Mouse (Mus musculus) heart, embryonic 13.5 days (tissue): Measurements from ENCODE around the gene Mylk3. TPM values are rescaled to one million over a fixed set of nuclear protein-coding genes. Genes with fewer than 3 reads are reported as not detected.

Experiments
- ATAC-seq: fragments of 200-750 bp; cut with Nextera tagmentation; 2 replicates; pipeline ENCODE4 v1.8.0; 2017; ENCODE audit warnings: moderate TSS enrichment; ENCODE audit not compliant: insufficient number of reproducible peaks, low FRiP score, low TSS enrichment; ENCODE audit errors: extremely low read depth
- H3K27ac ChIP-seq: fragments of 300-500 bp; sonication (generic); replicated peaks from 2 replicates; pipeline ENCODE4 v1.5.1; 2015; ENCODE audit warnings: moderate library complexity, mild to moderate bottlenecking, inconsistent platforms
- H3K27me3 ChIP-seq: fragments of 300-500 bp; sonication (generic); replicated peaks from 2 replicates; pipeline ENCODE4 v1.6.1; 2015; ENCODE audit warnings: mild to moderate bottlenecking, inconsistent platforms
- H3K36me3 ChIP-seq: fragments of 300-500 bp; sonication (generic); 2 replicates; pipeline ENCODE4 v1.6.1; 2015; ENCODE audit warnings: mild to moderate bottlenecking, inconsistent platforms
- H3K4me1 ChIP-seq: fragments of 300-500 bp; sonication (generic); 2 replicates; pipeline ENCODE4 v1.6.1; 2015; ENCODE audit warnings: inconsistent platforms
- H3K4me2 ChIP-seq: fragments of 300-500 bp; sonication (generic); 2 replicates; pipeline ENCODE4 v1.6.1; 2015; ENCODE audit warnings: inconsistent platforms, mild to moderate bottlenecking, moderate library complexity
- H3K4me3 ChIP-seq: fragments of 300-500 bp; sonication (generic); 2 replicates; pipeline ENCODE4 v1.5.1; 2015; ENCODE audit warnings: moderate library complexity, mild to moderate bottlenecking, inconsistent platforms
- H3K9ac ChIP-seq: fragments of 300-500 bp; sonication (generic); 2 replicates; pipeline ENCODE4 v1.6.1; 2015; ENCODE audit warnings: inconsistent platforms, mild to moderate bottlenecking, moderate library complexity
- H3K9me3 ChIP-seq: fragments of 300-500 bp; sonication (generic); 2 replicates; pipeline ENCODE4 v1.6.1; 2016; ENCODE audit warnings: inconsistent platforms
- WGBS: fragments of 180-500 bp; shearing (Covaris S2); methylation state at CpG from one replicate; pipeline ENCODE4 v1.1.7; 2015; ENCODE audit warnings: mixed read lengths; 5-methylcytosine and 5-hydroxymethylcytosine counted together
- polyA plus RNA-seq: library from polyadenylated mRNA; unstranded; fragments of >200 nt; fragmentation: Nextera tagmentation; extraction: Ambion mirVana; gene quantifications from 2 replicates; pipeline ENCODE4 v1.2.1, GENCODE M21; 2015

The Mylk3 gene
- polyA plus RNA-seq, 1 experiment from 2014 or later = 197 TPM

DNA sequence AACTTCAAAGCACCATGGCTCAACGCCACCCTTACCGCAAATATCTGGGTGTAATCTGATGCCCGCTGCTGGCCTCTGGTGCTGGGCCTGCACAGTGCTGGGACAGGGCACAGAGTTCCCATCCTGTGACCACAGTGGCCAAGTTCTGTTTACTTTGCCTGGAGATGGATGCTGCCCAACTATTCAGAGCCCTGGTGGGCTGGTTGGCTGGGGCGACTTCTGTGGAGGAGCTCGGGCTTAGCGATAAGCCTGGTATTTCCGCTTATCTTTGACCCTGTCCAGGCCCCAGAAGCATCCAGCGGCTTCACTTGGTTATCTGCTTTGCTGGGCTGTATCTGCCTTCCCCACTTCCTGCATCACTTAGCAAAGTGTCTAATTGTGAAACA is 5.3 kb downstream of the Mylk3 start:
- Histone ChIP-seq H3K4me3 (peak overlapping the region; percentile 48), H3K4me2 (peak overlapping the region; percentile 72), H3K4me1 (peaks cover 86% of the 10 kb centered on the region), H3K9me3 (no peaks in the 10 kb centered on the region), H3K27ac (peak overlapping the region; percentile 99), H3K9ac (peak overlapping the region; percentile 80), H3K27me3 (no peaks in the 10 kb centered on the region), H3K36me3 (no peaks in the 10 kb centered on the region)
- 3% methylated on average over 8 of the region's 8 CpGs for WGBS
- ATAC-seq = peak; percentile 80

DNA sequence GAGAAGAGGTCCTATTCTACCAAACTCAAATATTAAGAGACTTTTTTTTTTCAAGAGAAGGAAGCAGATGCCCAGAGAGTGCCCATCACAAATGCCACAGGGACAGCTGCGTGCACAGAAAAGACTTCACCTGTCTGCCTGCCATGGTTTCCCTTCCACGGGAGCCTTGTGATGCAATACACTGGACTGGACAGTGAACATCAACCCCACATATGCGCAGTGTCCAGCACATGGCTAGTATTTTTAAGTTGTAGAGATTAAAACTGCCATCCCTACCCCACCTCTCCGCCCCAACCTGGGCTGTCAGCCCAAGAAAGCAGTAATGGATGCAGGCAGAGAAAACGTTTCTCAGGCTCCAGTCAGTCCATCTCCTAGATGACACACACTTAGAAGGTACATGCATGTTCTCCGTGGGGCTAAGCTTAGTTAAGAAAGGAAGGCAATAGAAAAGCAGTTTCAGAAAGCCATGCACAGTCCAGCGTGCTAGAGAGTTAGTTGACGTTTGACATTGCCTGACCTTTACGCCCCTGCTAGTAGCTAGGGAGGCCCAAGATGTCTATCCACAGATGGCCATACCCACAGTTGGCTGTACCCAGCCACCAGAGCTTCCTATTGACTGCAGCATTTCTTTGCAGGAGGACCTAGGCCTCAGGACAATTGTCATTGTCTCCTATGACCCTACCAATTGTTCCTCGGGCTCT is 5.9 kb downstream of the Mylk3 start:
- peak overlapping the region; percentile 72 for H3K4me2 ChIP-seq
- peak overlapping the region; percentile 48 for H3K4me3 ChIP-seq
- peak overlapping the region; percentile 80 for H3K9ac ChIP-seq
- no peaks in the 10 kb centered on the region for H3K9me3 ChIP-seq
- no peaks in the 10 kb centered on the region for H3K36me3 ChIP-seq
- ATAC-seq = no peak
- WGBS = 21% methylated on average over 10 of the region's 10 CpGs
- peaks cover 90% of the 10 kb centered on the region for H3K4me1 ChIP-seq
- no peaks in the 10 kb centered on the region for H3K27me3 ChIP-seq
- peak overlapping the region; percentile 99 for H3K27ac ChIP-seq

DNA sequence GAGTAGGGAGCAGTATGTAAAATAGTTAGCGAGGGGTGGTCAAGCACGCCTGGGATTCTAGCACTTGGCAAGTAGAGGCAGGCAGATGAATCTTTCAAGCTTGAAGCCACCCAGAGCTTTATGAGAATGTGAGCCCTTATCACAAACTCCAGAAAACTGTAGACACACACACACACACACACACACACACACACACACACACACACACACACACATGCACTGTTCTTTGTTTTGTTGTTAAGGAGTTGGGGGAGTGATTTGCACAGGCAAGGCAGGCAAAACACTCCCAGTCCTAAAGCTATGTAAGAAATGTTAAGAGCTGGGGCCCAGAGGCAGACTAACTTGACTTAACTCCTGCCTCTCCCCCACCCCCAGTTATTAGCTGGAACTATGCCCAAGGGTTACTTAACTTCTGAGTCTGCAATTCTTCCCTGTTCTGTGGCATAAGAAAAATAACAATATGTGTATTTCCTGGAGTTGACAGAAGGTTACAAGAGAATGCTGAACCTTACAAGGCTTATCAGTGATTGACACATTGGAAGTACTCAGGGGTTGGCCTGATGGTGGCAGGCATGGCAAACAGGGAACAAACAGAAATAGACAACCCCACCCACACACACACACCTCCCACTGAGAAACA is 6.9 kb downstream of the Mylk3 start:
- H3K4me1 ChIP-seq = peaks cover 95% of the 10 kb centered on the region
- no peaks in the 10 kb centered on the region for H3K36me3 ChIP-seq
- H3K9me3 ChIP-seq = no peaks in the 10 kb centered on the region
- WGBS = 11% methylated on average over 2 of the region's 2 CpGs
- ATAC-seq = peak; percentile 37; the same call in 1 of the 2 replicates
- H3K27ac ChIP-seq = peak overlapping the region; percentile 99
- peak overlapping the region; percentile 72 for H3K4me2 ChIP-seq
- no peaks in the 10 kb centered on the region for H3K27me3 ChIP-seq
- peak overlapping the region; percentile 48 for H3K4me3 ChIP-seq
- peak overlapping the region; percentile 80 for H3K9ac ChIP-seq

DNA sequence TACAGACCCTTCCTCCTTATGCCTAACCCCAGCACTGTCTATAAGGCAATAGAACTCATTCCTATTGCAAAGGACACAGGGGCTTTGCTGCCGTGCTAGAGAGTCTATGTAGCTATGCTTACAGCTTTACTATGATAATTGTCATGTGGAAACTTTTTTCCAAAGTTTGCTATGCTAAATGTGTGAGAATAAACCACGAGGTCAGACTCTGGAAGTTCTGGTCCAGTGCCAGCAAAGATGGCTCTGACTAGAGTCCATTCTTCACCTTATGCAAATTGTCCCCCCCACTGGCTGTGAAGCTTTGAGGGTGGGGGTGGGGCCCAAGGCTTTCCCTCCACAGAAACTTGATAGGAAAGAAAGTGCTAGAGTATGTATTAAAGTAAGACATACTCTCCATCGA is 9.6 kb downstream of the Mylk3 start:
- H3K9ac ChIP-seq = no peak overlapping the region
- peaks cover 87% of the 10 kb centered on the region for H3K4me1 ChIP-seq
- no peaks in the 10 kb centered on the region for H3K9me3 ChIP-seq
- WGBS = 40% methylated on average over 3 of the region's 3 CpGs
- H3K27me3 ChIP-seq = no peaks in the 10 kb centered on the region
- H3K4me3 ChIP-seq = no peak overlapping the region
- H3K27ac ChIP-seq = peak overlapping the region; percentile 48; the same call in 1 of the 2 replicates
- H3K36me3 ChIP-seq = no peaks in the 10 kb centered on the region
- no peak for ATAC-seq
- H3K4me2 ChIP-seq = peak overlapping the region; percentile 15

DNA sequence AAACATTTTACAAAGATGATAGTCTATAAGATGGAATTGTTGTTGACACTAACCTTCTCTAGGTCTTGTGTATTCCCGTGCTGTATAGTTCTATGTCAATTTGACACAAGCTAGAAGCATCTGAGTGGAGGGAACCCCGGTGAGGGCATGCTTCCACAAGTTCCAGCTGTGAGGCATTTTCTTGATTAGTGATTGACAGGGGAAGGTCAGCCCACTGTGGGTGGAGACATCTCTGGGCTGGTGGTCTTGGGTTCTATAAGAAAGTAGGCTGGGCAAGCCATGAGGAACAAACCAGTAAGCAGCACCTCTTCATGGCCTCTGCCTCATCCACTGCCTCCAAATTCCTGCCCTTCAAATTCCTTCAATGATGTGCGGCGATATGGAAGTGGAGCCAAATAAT is 11.9 kb downstream of the Mylk3 start:
- WGBS = 31% methylated on average over 4 of the region's 4 CpGs
- Histone ChIP-seq H3K9ac (0 out of 2 replicates have a peak overlapping the region, but pooled peaks have one; percentile 47), H3K36me3 (no peaks in the 10 kb centered on the region), H3K4me1 (peaks cover 65% of the 10 kb centered on the region), H3K4me3 (no peak overlapping the region), H3K9me3 (no peaks in the 10 kb centered on the region), H3K27me3 (no peaks in the 10 kb centered on the region), H3K27ac (peak overlapping the region; percentile 86), H3K4me2 (peak overlapping the region; percentile 40)
- no peak for ATAC-seq

DNA sequence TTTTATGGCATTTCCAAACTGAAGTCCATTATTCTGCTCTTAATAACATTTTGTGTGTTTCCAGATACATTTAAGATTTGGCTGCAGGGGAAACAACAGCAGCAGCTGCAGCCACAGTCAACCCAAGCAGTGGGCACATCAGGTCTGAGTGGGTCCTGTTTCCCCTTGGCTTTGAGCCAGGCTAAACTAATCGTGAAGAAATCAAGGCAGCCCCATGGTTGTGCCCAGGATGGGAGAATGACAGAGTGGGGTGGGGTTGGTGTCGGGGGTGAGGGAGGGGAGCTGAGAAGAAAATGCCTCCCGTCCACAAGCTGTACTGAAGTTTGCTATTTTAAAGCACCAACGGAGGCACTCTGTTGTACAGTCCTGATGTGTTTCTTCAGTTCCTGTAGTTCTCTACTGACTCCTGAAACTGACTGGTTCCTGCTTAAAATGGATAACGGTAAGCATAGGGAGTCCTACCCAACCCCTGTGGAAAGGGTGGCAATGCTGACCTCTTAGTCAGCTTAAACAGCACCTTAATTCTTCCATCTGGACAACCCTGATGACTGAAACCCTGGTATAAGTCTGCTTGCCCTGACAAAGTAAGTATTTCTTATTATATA is 12.6 kb downstream of the Mylk3 start:
- no peaks in the 10 kb centered on the region for H3K9me3 ChIP-seq
- peak overlapping the region; percentile 70 for H3K9ac ChIP-seq
- no peak; the same call in 1 of the 2 replicates for ATAC-seq
- WGBS = 24% methylated on average over 5 of the region's 5 CpGs
- no peaks in the 10 kb centered on the region for H3K36me3 ChIP-seq
- H3K4me2 ChIP-seq = peak overlapping the region; percentile 40
- H3K27ac ChIP-seq = peak overlapping the region; percentile 86
- no peaks in the 10 kb centered on the region for H3K27me3 ChIP-seq
- no peak overlapping the region for H3K4me3 ChIP-seq
- peaks cover 59% of the 10 kb centered on the region for H3K4me1 ChIP-seq

DNA sequence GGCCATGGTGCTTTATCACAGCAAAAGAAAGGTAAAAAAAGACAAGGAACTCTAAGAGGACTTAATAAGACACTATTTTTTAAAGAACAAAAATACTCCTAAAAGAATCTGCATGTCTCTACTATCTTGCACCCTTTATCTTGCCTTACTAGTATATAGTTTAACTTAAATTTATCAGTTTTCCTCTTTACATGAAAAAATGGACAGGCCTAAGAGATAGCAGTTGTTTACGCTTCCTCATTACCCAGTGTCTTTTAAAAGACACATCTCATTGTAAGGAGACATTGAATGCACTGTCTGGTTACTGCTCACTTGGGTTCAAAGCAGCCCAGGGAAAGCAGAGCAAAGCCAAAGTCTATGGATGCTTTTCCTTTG is 13.7 kb downstream of the Mylk3 start:
- H3K9me3 ChIP-seq = no peaks in the 10 kb centered on the region
- no peak overlapping the region for H3K27ac ChIP-seq
- no peak for ATAC-seq
- no peak overlapping the region for H3K4me2 ChIP-seq
- no peaks in the 10 kb centered on the region for H3K27me3 ChIP-seq
- WGBS = 95% methylated on average over 1 of the region's 1 CpGs
- peaks cover 59% of the 10 kb centered on the region for H3K4me1 ChIP-seq
- H3K36me3 ChIP-seq = no peaks in the 10 kb centered on the region
- no peak overlapping the region for H3K4me3 ChIP-seq
- H3K9ac ChIP-seq = no peak overlapping the region

DNA sequence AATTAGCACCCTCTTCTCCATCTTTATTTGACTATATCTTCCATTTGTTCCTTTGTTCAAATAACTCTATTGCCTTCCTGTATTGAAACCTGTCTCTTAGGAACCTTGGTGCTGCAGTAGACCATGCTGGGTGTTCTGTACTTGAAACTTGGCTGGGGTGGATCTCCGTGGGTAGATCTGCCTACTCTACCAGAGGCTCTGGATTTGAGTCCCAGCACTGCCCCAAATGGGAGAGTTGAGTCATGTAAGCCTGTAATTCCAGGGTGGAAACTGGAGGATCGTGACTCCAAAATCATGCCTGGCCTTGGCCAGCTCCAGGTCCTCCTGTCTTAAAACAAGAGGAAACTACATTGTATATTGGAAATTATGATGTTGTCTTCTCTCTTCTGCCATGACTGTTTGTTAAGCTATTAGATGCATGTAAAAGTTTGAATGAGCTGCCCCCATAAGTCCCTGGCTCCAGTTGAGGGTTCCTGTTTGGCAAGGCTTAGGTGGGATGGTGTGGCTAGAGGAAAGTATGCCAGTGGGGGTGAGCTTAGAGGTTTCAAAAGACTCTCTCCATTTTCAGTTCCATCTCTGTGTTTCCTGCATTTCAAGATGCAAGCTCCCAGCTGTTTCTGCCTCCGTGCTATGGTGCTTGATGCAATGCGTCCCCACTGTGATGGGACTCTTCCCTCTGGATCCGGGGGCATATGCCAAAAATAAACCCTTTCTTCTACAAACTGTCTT is 14.2 kb downstream of the Mylk3 start:
- Histone ChIP-seq H3K36me3 (no peaks in the 10 kb centered on the region), H3K27me3 (no peaks in the 10 kb centered on the region), H3K9ac (no peak overlapping the region), H3K27ac (no peak overlapping the region), H3K4me3 (no peak overlapping the region), H3K4me2 (no peak overlapping the region), H3K9me3 (no peaks in the 10 kb centered on the region), H3K4me1 (peaks cover 61% of the 10 kb centered on the region)
- ATAC-seq = no peak
- WGBS = 73% methylated on average over 5 of the region's 5 CpGs

DNA sequence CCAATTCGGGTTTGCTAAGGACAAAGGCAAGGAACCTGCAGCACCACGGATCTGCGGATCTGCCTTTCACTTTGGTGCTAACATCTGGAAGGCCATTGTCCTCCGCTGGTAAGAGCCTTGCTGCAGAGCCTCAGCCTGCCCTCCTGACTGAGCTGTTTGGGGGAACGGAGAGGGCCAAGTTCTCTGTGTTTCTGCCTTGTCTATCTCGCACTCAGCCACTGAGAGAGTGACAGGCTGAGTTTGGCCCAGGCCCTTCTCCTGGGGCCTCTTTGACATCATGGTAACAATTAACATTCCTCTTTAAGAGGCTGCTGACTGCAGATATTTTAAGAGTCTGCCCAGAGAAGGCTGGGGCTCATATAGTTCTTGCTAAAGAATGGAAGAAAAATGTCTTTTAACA is 21.0 kb downstream of the Mylk3 start:
- Histone ChIP-seq H3K27me3 (no peaks in the 10 kb centered on the region), H3K4me2 (peak overlapping the region; percentile 82), H3K9ac (peak overlapping the region; percentile 92), H3K9me3 (no peaks in the 10 kb centered on the region), H3K4me3 (peak overlapping the region; percentile 67), H3K27ac (peak overlapping the region; percentile 99), H3K4me1 (peaks cover 61% of the 10 kb centered on the region), H3K36me3 (peaks cover 2% of the 10 kb centered on the region; the same call in 1 of the 2 replicates)
- 16% methylated on average over 6 of the region's 6 CpGs for WGBS
- ATAC-seq = peak; percentile 86

DNA sequence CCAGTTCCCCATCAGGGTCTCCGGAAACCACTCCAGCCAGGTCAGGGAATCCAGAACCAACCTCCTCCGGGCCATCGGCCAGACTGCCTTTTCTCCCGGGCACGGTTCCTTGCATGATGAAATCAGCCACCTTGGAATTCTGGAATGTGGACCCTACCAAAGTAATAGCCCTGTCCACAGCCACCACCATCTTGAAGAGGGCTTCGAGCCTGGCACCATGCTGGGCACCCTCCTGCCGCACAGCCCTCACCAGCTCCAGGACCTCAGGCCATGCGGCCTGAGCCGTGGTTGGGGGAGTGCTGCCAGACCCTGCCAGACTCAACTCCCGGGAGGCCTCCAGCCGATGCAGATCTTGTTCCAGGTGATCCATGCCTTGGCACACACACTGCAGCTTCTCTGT is 21.5 kb downstream of the Mylk3 start:
- Histone ChIP-seq H3K9me3 (no peaks in the 10 kb centered on the region), H3K27ac (peak overlapping the region; percentile 99), H3K36me3 (peaks cover 8% of the 10 kb centered on the region), H3K4me3 (peak overlapping the region; percentile 67), H3K9ac (peak overlapping the region; percentile 92), H3K4me2 (peak overlapping the region; percentile 82), H3K4me1 (peaks cover 61% of the 10 kb centered on the region), H3K27me3 (no peaks in the 10 kb centered on the region)
- WGBS = 31% methylated on average over 11 of the region's 11 CpGs
- ATAC-seq = no peak

DNA sequence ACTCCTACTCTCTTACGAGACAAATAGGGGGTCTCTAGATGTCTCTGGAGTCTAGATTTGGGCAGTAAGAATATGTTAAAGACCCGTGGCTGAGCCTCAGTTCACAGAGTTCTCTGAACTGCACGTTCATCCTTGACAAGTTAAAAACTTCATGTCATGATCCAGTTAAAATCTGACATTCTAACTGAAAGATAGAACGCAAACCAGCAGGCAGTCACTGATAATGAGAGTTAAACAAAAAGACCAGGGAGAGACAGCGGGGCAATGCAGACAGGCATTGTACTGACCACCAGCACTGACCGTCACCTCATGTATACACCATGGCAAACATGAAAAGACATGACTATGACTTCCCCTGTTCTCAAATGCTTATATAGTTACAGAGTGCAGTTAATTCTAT is 22.7 kb downstream of the Mylk3 start:
- no peak for ATAC-seq
- peak overlapping the region; percentile 99 for H3K27ac ChIP-seq

More for the DNA sequence above, 22.7 kb downstream of the Mylk3 start:
- no peaks in the 10 kb centered on the region for H3K9me3 ChIP-seq
- H3K9ac ChIP-seq = peak overlapping the region; percentile 92
- 28% methylated on average over 6 of the region's 6 CpGs for WGBS
- H3K27me3 ChIP-seq = no peaks in the 10 kb centered on the region
- peak overlapping the region; percentile 82 for H3K4me2 ChIP-seq
- peaks cover 20% of the 10 kb centered on the region for H3K36me3 ChIP-seq
- peaks cover 64% of the 10 kb centered on the region for H3K4me1 ChIP-seq
- H3K4me3 ChIP-seq = peak overlapping the region; percentile 67
